Mouse (Mus musculus) neutrophil, adult 59 days (primary cell): Measurements from ENCODE around the gene Kif15. TPM values are rescaled to one million over a fixed set of nuclear protein-coding genes. Genes with fewer than 3 reads are reported as not detected.

Source experiments
- total RNA-seq, 2 experiments: library from RNA; stranded (reverse); gene quantifications; 1 replicate in 1 of 2; 2 replicates in 1 of 2; pipeline ENCODE4 v1.2.4; 2023

Kif15 gene
- total RNA-seq = 10 to 100 TPM; 60.1 to 86.8 TPM

DNA sequence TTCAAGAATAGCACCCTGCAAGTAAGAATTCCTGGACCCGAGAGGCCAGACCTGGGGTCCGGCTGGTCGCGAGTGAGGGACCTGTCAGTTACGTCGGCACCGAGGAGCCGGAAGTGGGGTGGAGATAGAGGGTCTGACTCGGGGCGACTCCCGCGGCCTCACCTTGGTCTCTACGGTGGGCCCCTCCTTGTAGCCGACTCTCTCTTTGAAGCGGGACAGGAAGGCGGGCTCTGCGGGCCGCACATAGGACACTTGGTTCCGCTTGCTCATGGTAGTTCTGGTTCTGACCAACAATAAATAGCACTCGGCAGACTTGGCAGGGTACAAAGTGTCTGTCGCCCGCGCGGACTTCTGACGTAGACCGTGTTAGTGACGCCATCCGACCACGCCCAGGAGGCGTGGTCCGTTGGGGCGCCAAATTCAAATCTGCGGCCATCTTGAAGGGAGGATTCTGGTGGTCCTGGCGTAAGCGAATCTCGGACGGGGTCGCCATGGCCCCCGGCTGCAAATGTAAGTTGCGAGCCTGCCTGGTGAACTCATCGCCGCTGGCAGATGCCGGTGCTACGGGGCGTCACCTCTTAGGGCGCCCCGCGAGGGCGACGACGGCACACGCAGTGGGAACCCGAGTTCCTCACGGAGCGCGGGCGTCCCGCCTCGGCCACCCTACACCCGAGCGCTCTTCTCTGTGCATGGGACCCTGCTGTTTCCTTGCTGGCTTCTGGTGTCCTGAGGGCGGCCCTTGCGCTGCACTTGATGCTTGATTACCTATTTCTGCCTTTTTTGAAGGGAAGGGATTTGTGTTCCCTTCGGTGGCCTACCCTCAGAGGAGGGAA is at the start of gene Kif15, which contains the start of gene 1110059G10Rik:
Gene Kif15 (plus strand): TSS at position 404 of the 833 bp plus-strand sequence.
Gene 1110059G10Rik (minus strand): TSS at position 358 of the 833 bp plus-strand sequence.

DNA sequence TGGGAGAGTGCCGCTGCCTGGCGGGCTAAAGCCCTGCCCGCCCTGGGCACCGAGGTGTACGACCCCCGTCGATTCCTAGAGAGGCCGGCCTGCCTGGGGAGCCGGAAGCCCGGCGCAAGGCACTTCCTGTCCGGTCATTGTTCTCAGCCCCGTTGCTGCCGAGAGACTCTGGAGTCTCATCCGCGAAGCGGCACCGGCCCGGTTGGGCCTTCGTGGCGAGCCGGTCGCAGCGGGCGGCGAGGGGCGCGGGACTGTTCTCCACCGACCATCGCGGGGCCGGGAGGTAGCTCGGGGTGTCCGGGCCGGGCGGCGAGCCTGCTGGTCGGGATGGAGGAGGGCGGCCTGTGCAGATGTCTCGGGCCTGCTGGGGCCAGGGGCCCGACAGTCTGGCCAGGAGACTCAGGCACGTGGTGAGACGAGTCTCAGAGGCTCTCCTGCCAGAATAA is 27.9 kb upstream of the Kif15 start, which contains the start of gene Zfp105:
Gene Zfp105 (plus strand): TSS at position 137 of the 446 bp plus-strand sequence.

DNA sequence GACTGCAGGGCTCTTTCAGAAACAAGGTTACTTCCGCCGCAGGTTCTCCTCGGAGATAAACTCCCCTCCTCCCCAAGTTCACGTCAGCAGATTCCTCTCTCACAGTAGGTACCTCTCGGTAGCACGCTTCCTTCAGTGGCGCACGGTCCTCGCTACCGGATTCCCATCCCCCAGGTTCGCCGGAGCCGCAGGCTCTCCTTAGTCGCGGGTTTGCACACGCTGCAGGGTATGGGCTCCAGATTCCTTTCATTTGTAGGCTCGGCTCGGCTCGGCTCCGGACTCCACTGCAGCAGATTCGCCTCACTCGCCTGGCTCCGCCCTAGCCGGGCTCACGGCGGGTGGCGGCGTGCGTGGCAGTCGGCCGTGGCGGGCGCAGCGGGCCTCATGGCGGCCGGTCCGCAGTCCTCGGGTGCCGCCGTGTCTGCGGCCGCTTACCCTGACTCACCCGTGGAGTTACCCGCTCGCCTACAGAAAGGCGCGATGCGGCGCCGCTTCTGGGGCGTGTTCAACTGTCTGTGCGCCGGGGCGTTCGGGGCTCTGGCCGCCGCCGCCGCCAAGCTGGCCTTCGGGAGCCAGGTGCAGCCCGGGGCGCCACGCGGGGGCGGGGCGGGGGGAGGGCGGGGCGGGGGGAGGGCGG is 70.3 kb downstream of the Kif15 start, which contains the start of gene Tmem42:
Gene Tmem42 (plus strand): TSS at position 332 of the 637 bp plus-strand sequence.

DNA sequence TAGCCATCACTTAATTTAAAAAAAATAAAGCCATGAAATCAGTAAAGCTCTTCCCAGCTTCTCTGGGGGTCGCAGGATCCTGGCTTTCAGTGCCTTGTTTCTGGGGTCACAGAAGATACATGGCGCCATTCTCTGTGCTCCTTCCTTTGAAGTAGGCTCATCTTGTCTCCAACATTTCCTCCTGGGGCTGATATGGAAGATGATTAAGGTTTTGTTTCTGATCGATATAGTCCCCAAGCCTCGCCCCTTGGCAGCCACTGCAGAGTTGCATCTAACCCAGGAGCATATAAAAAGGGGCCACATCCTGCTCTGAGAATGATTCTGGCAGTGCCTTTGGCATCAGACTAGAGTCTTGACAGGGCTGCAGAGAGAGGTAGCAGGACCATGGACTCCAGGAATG is 83.6 kb downstream of the Kif15 start, which contains the start of gene Tgm4:
Gene Tgm4 (plus strand): TSS at position 301 of the 400 bp plus-strand sequence.

Other genes with a start within 250 kb of the Kif15 start
- not detected for gene Topaz1, start 203.7 kb upstream of the Kif15 start, total RNA-seq
- 1 to 10 TPM; 4.4 to 6.0 TPM for gene Tcaim, start 145.5 kb upstream of the Kif15 start, total RNA-seq
- gene Gm35549, start 107.0 kb upstream of the Kif15 start, total RNA-seq = not detected
- 100 to 1,000 TPM; 100 to 107 TPM for gene Zfp445, start 85.0 kb upstream of the Kif15 start, total RNA-seq
- under 1 TPM; 0.49 to 0.87 TPM for gene Zkscan7, start 65.4 kb upstream of the Kif15 start, total RNA-seq
- under 1 TPM; 0.44 to 0.86 TPM for gene Zfp105, start 28.0 kb upstream of the Kif15 start, total RNA-seq
- 10 to 100 TPM; 23.2 to 25.3 TPM for gene 1110059G10Rik, start within 50 bp of the Kif15 start, total RNA-seq
- 1 to 10 TPM; 3.7 to 6.0 TPM for gene Tmem42, start 70.3 kb downstream of the Kif15 start, total RNA-seq
- gene Tgm4, start 83.7 kb downstream of the Kif15 start, total RNA-seq = not detected
- gene Zdhhc3, start 162.2 kb downstream of the Kif15 start, total RNA-seq = 100 to 1,000 TPM; 105 to 116 TPM
- 10 to 100 TPM; 26.9 to 29.5 TPM for gene Exosc7, start 162.2 kb downstream of the Kif15 start, total RNA-seq
- not detected for gene Clec3b, start 199.9 kb downstream of the Kif15 start, total RNA-seq